Mouse (Mus musculus) hindbrain, embryonic 14.5 days (tissue): ENCODE data around the gene Cox19. TPM values are rescaled to one million over a fixed set of nuclear protein-coding genes. Genes with fewer than 3 reads are reported as not detected.

Experiments
- ATAC-seq: fragments of 200-750 bp; cut with Nextera tagmentation; 2 replicates; pipeline ENCODE4 v1.8.0; 2017; ENCODE audit warnings: moderate number of reproducible peaks, mild to moderate bottlenecking, moderate TSS enrichment, moderate library complexity; ENCODE audit not compliant: low FRiP score
- DNase-seq: peaks from one replicate; pipeline ENCODE4 v3.0.0-alpha.2; 2015; ENCODE audit warnings: low spot score
- H3K27ac ChIP-seq: fragments of 300-500 bp; sonication (generic); 2 replicates; pipeline ENCODE4 v1.5.1; 2014; ENCODE audit warnings: mild to moderate bottlenecking, moderate library complexity
- H3K27me3 ChIP-seq: fragments of 300-500 bp; sonication (generic); 2 replicates; pipeline ENCODE4 v1.6.1; 2014; ENCODE audit warnings: mild to moderate bottlenecking, low read length, mixed read lengths; ENCODE audit not compliant: control insufficient read depth, insufficient read depth
- H3K36me3 ChIP-seq: fragments of 300-500 bp; sonication (generic); replicated peaks from 2 replicates; pipeline ENCODE4 v1.6.1; 2014; ENCODE audit not compliant: control insufficient read depth, insufficient read depth
- H3K4me1 ChIP-seq: fragments of 300-500 bp; sonication (generic); replicated peaks from 2 replicates; pipeline ENCODE4 v1.6.1; 2014; ENCODE audit warnings: antibody characterized with exemption, low read length, mixed read lengths; ENCODE audit not compliant: control insufficient read depth, insufficient read depth
- H3K4me2 ChIP-seq: fragments of 300-500 bp; sonication (generic); replicated peaks from 2 replicates; pipeline ENCODE4 v1.6.1; 2014; ENCODE audit warnings: mild to moderate bottlenecking, moderate library complexity
- H3K4me3 ChIP-seq: fragments of 300-500 bp; sonication (generic); replicated peaks from 2 replicates; pipeline ENCODE4 v1.5.1; 2014; ENCODE audit warnings: mild to moderate bottlenecking, low read length
- H3K9ac ChIP-seq: fragments of 300-500 bp; sonication (generic); 2 replicates; pipeline ENCODE4 v1.6.1; 2014
- H3K9me3 ChIP-seq: fragments of 300-500 bp; sonication (generic); 2 replicates; pipeline ENCODE4 v1.6.1; 2016; ENCODE audit warnings: low read length; ENCODE audit not compliant: control insufficient read depth
- WGBS: fragments of 180-500 bp; shearing (Covaris S2); extraction: QIAGEN DNeasy Blood & Tissue Kit; methylation state at CpG from one replicate; pipeline ENCODE4 v1.1.7; 2014; 5-methylcytosine and 5-hydroxymethylcytosine counted together
- polyA plus RNA-seq: library from polyadenylated mRNA; unstranded; fragments of >200 nt; fragmentation: Nextera tagmentation; extraction: Ambion mirVana; gene quantifications from 2 replicates; pipeline ENCODE4 v1.2.1, GENCODE M21; 2014

Gene Cox19
- polyA plus RNA-seq, 1 experiment from 2014 or later = 110 TPM

- H3K4me2 ChIP-seq = no peak overlapping the region
- H3K27me3 ChIP-seq = no peaks in the 10 kb centered on the region
- no peak for DNase-seq
- no peak overlapping the region for H3K9ac ChIP-seq
- no peak overlapping the region for H3K27ac ChIP-seq
- 81% methylated on average over 6 of the region's 6 CpGs for WGBS
- H3K4me1 ChIP-seq = no peaks in the 10 kb centered on the region
- ATAC-seq = no peak
- H3K4me3 ChIP-seq = no peak overlapping the region
- no peaks in the 10 kb centered on the region for H3K9me3 ChIP-seq
- no peaks in the 10 kb centered on the region for H3K36me3 ChIP-seq
Measured at GRCm38 (mm10) chr5:139316982-139317675, 34.1 kb downstream of the Cox19 start.

- no peaks in the 10 kb centered on the region for H3K27me3 ChIP-seq
- DNase-seq (no peak), ATAC-seq (no peak)
- no peaks in the 10 kb centered on the region for H3K36me3 ChIP-seq
- no peak overlapping the region for H3K4me2 ChIP-seq
- H3K4me1 ChIP-seq = no peaks in the 10 kb centered on the region
- H3K9ac ChIP-seq = no peak overlapping the region
- WGBS = 83% methylated on average over 12 of the region's 12 CpGs
- H3K9me3 ChIP-seq = no peaks in the 10 kb centered on the region
- H3K27ac ChIP-seq = no peak overlapping the region
- H3K4me3 ChIP-seq = no peak overlapping the region
Measured at GRCm38 (mm10) chr5:139314941-139315642, 36.1 kb downstream of the Cox19 start.

GRCm38 (mm10) chr5:139313536-139313935, 37.7 kb downstream of the Cox19 start:
- no peaks in the 10 kb centered on the region for H3K9me3 ChIP-seq
- WGBS = 85% methylated on average over 9 of the region's 9 CpGs
- H3K4me1 ChIP-seq = no peaks in the 10 kb centered on the region
- DNase-seq (no peak), ATAC-seq (no peak)
- H3K27me3 ChIP-seq = no peaks in the 10 kb centered on the region
- no peak overlapping the region for H3K4me2 ChIP-seq
- H3K9ac ChIP-seq = no peak overlapping the region
- H3K4me3 ChIP-seq = no peak overlapping the region
- no peak overlapping the region for H3K27ac ChIP-seq
- H3K36me3 ChIP-seq = no peaks in the 10 kb centered on the region

GRCm38 (mm10) chr5:139311822-139312221, 39.4 kb downstream of the Cox19 start:
- H3K36me3 ChIP-seq = no peaks in the 10 kb centered on the region
- no peak for ATAC-seq
- no peak overlapping the region for H3K9ac ChIP-seq
- H3K9me3 ChIP-seq = no peaks in the 10 kb centered on the region
- no peaks in the 10 kb centered on the region for H3K27me3 ChIP-seq
- 93% methylated on average over 9 of the region's 9 CpGs for WGBS
- no peak overlapping the region for H3K4me2 ChIP-seq
- DNase-seq = no peak
- H3K4me1 ChIP-seq = no peaks in the 10 kb centered on the region
- H3K27ac ChIP-seq = no peak overlapping the region
- H3K4me3 ChIP-seq = no peak overlapping the region

- Histone ChIP-seq H3K4me2 (no peak overlapping the region), H3K9ac (no peak overlapping the region), H3K27me3 (no peaks in the 10 kb centered on the region), H3K27ac (no peak overlapping the region), H3K4me3 (no peak overlapping the region), H3K36me3 (no peaks in the 10 kb centered on the region), H3K9me3 (no peaks in the 10 kb centered on the region), H3K4me1 (no peaks in the 10 kb centered on the region)
- DNase-seq = no peak
- WGBS = 92% methylated on average over 4 of the region's 4 CpGs
- no peak for ATAC-seq
Measured at GRCm38 (mm10) chr5:139310477-139310876, 40.7 kb downstream of the Cox19 start.

GRCm38 (mm10) chr5:139309946-139310345, 41.3 kb downstream of the Cox19 start:
- 96% methylated on average over 3 of the region's 3 CpGs for WGBS

GRCm38 (mm10) chr5:139303646-139304061, 47.6 kb downstream of the Cox19 start:
- WGBS = 90% methylated on average over 9 of the region's 9 CpGs
- H3K27me3 ChIP-seq = no peaks in the 10 kb centered on the region
- no peak overlapping the region for H3K4me2 ChIP-seq
- no peak overlapping the region for H3K27ac ChIP-seq
- no peak overlapping the region for H3K9ac ChIP-seq
- no peak for ATAC-seq
- H3K4me3 ChIP-seq = no peak overlapping the region
- no peaks in the 10 kb centered on the region for H3K9me3 ChIP-seq
- no peaks in the 10 kb centered on the region; the same call in 1 of the 2 replicates for H3K36me3 ChIP-seq
- no peak for DNase-seq
- no peaks in the 10 kb centered on the region for H3K4me1 ChIP-seq

More at GRCm38 (mm10) chr5:139309946-139310345, 41.3 kb downstream of the Cox19 start:
- Histone ChIP-seq H3K4me3 (no peak overlapping the region), H3K36me3 (no peaks in the 10 kb centered on the region), H3K4me1 (no peaks in the 10 kb centered on the region), H3K27me3 (no peaks in the 10 kb centered on the region), H3K27ac (no peak overlapping the region), H3K9ac (no peak overlapping the region), H3K4me2 (no peak overlapping the region), H3K9me3 (no peaks in the 10 kb centered on the region)
- DNase-seq = no peak
- ATAC-seq = no peak

GRCm38 (mm10) chr5:139302101-139302500, 49.1 kb downstream of the Cox19 start:
- H3K4me1 ChIP-seq = no peaks in the 10 kb centered on the region
- H3K36me3 ChIP-seq = no peaks in the 10 kb centered on the region; the same call in 1 of the 2 replicates
- DNase-seq (no peak), ATAC-seq (no peak)
- H3K27me3 ChIP-seq = no peaks in the 10 kb centered on the region
- H3K9me3 ChIP-seq = no peaks in the 10 kb centered on the region
- no peak overlapping the region for H3K4me3 ChIP-seq
- no peak overlapping the region for H3K27ac ChIP-seq
- 90% methylated on average over 6 of the region's 6 CpGs for WGBS
- no peak overlapping the region for H3K4me2 ChIP-seq
- no peak overlapping the region for H3K9ac ChIP-seq

GRCm38 (mm10) chr5:139297745-139298144, 53.5 kb downstream of the Cox19 start:
- Histone ChIP-seq H3K4me3 (no peak overlapping the region), H3K9me3 (no peaks in the 10 kb centered on the region), H3K4me1 (no peaks in the 10 kb centered on the region), H3K36me3 (no peaks in the 10 kb centered on the region; the same call in 1 of the 2 replicates), H3K27ac (no peak overlapping the region), H3K27me3 (no peaks in the 10 kb centered on the region), H3K4me2 (no peak overlapping the region), H3K9ac (no peak overlapping the region)
- 85% methylated on average over 5 of the region's 5 CpGs for WGBS
- no peak for ATAC-seq
- no peak for DNase-seq
